Mouse (Mus musculus) gastrocnemius, postnatal 10 days (tissue): ENCODE data around the gene Hist1h2bf. TPM values are rescaled to one million over a fixed set of nuclear protein-coding genes. Genes with fewer than 3 reads are reported as not detected.
A peak's percentile ranks its signal among the peaks of the same experiment; 100 is the strongest.

Experiments used
- DNase-seq: peaks from one replicate; pipeline ENCODE4 v3.0.0; 2021; ENCODE audit warnings: mixed read lengths
- microRNA-seq, 2 experiments: library from miRNA; unstranded; fragments of <30 nt; microRNA quantifications; one replicate each; pipeline ENCODE4 v1.2.0; 2021
- total RNA-seq, 2 experiments: library from RNA; stranded (reverse); gene quantifications; 2 replicates each; pipeline ENCODE4 v1.2.3; 2021

Gene Hist1h2bf
- total RNA-seq, 2 experiments from 2014 or later, result 121 to 140 TPM

GRCm38 (mm10) chr13:23529005-23529404 lies 45.0 kb downstream of the Hist1h2bf start:
- no peak for DNase-seq

- DNase-seq, result peak; percentile 87
Measured at GRCm38 (mm10) chr13:23526312-23526711, 47.7 kb downstream of the Hist1h2bf start.

- DNase-seq, result no peak
Measured at GRCm38 (mm10) chr13:23525901-23526300, 48.1 kb downstream of the Hist1h2bf start.

- peak; percentile 76 for DNase-seq
Measured at GRCm38 (mm10) chr13:23524654-23525053, 49.3 kb downstream of the Hist1h2bf start.

- no peak for DNase-seq
Measured at GRCm38 (mm10) chr13:23523976-23524375, 50.0 kb downstream of the Hist1h2bf start.

Small RNA genes lying within 50 kb of the gene (microRNA-seq; reads per million reads assigned to microRNA genes)
- gene Gm44297, result 0 reads per million in 2 experiments
- gene Gm44359, result 0 reads per million in 2 experiments
- 0 reads per million in 2 experiments for gene Gm44394

Other genes starting within 250 kb of the Hist1h2bf start
- 10 to 100 TPM; 13.2 to 20.8 TPM for gene Zfp322a, start 205.0 kb downstream of the Hist1h2bf start, total RNA-seq
- 1 to 10 TPM; 4.8 to 5.3 TPM for gene Abt1, start 150.3 kb downstream of the Hist1h2bf start, total RNA-seq
- not detected for gene Btn1a1, start 108.3 kb downstream of the Hist1h2bf start, total RNA-seq
- under 1 TPM in 1 of 2 experiments, not detected in 1; 0.11 TPM for gene Btn2a2, start 85.3 kb downstream of the Hist1h2bf start, total RNA-seq
- 100 to 1,000 TPM; 473 to 507 TPM for gene Hist1h4h, start 43.1 kb downstream of the Hist1h2bf start, total RNA-seq
- 100 to 1,000 TPM; 189 to 190 TPM for gene Hist1h2af, start 40.3 kb downstream of the Hist1h2bf start, total RNA-seq
- 10 to 100 TPM; 58.4 to 59.9 TPM for gene Hist1h3g, start 38.8 kb downstream of the Hist1h2bf start, total RNA-seq
- 10 to 100 TPM; 11.8 to 13.3 TPM for gene Hist1h2bh, start 30.8 kb downstream of the Hist1h2bf start, total RNA-seq
- gene Hist1h3f, start 30.1 kb downstream of the Hist1h2bf start, total RNA-seq, result 10 to 100 TPM; 53.8 to 66.7 TPM
- gene Hist1h4f, start 22.5 kb downstream of the Hist1h2bf start, total RNA-seq, result 100 to 1,000 TPM; 285 to 328 TPM
- gene Hist1h1d, start 20.9 kb downstream of the Hist1h2bf start, total RNA-seq, result 10 to 100 TPM; 17.8 to 19.5 TPM
- gene Hist1h3e, start 11.8 kb downstream of the Hist1h2bf start, total RNA-seq, result 100 to 1,000 TPM; 121 to 135 TPM
- gene Hist1h2ae, start 3.0 kb downstream of the Hist1h2bf start, total RNA-seq, result 10 to 100 TPM; 34.2 to 37.9 TPM
- gene Hist1h2bg, start 2.8 kb downstream of the Hist1h2bf start, total RNA-seq, result 100 to 1,000 TPM; 245 to 257 TPM
- gene Hist1h2ad, start 185 bp upstream of the Hist1h2bf start, total RNA-seq, result 10 to 100 TPM; 16.0 to 20.6 TPM
- gene Hist1h3d, start 1.6 kb upstream of the Hist1h2bf start, total RNA-seq, result 10 to 100 TPM; 25.8 to 30.6 TPM
- gene Hist1h4d, start 7.4 kb upstream of the Hist1h2bf start, total RNA-seq, result 100 to 1,000 TPM; 165 to 171 TPM
- 10 to 100 TPM; 36.6 to 38.0 TPM for gene Hist1h2be, start 46.9 kb upstream of the Hist1h2bf start, total RNA-seq
- gene Hist1h1e, start 48.4 kb upstream of the Hist1h2bf start, total RNA-seq, result 100 to 1,000 TPM; 182 to 186 TPM
- gene Hist1h2ac, start 109.8 kb upstream of the Hist1h2bf start, total RNA-seq, result 1 to 10 TPM; 6.3 to 6.7 TPM
- gene Hist1h2bc, start 110.0 kb upstream of the Hist1h2bf start, total RNA-seq, result 10 to 100 TPM; 87.0 to 92.4 TPM
- gene Hist1h1t, start 121.6 kb upstream of the Hist1h2bf start, total RNA-seq, result under 1 TPM; 0.59 to 0.63 TPM
- 100 to 1,000 TPM; 153 to 157 TPM for gene Hist1h4c, start 124.3 kb upstream of the Hist1h2bf start, total RNA-seq
- 1 to 10 TPM; 8.1 to 9.5 TPM for gene Hfe, start 136.7 kb upstream of the Hist1h2bf start, total RNA-seq
- 100 to 1,000 TPM; 361 to 459 TPM for gene Hist1h1c, start 164.6 kb upstream of the Hist1h2bf start, total RNA-seq
- 10 to 100 TPM; 86.2 to 86.5 TPM for gene Hist1h3c, start 171.4 kb upstream of the Hist1h2bf start, total RNA-seq
- 100 to 1,000 TPM; 106 to 125 TPM for gene Hist1h2bb, start 172.5 kb upstream of the Hist1h2bf start, total RNA-seq
- gene Hist1h2ab, start 176.9 kb upstream of the Hist1h2bf start, total RNA-seq, result 100 to 1,000 TPM; 187 to 217 TPM
- 100 to 1,000 TPM; 213 to 261 TPM for gene Hist1h3b, start 178.1 kb upstream of the Hist1h2bf start, total RNA-seq
- gene Hist1h4b, start 182.8 kb upstream of the Hist1h2bf start, total RNA-seq, result 100 to 1,000 TPM; 131 to 149 TPM
- gene Hist1h4a, start 187.0 kb upstream of the Hist1h2bf start, total RNA-seq, result 100 to 1,000 TPM; 140 to 160 TPM
- 100 to 1,000 TPM; 159 to 176 TPM for gene Hist1h3a, start 188.2 kb upstream of the Hist1h2bf start, total RNA-seq
- 100 to 1,000 TPM; 124 to 147 TPM for gene Hist1h1a, start 189.5 kb upstream of the Hist1h2bf start, total RNA-seq
- not detected for gene Trim38, start 195.7 kb upstream of the Hist1h2bf start, total RNA-seq
- gene Slc17a2, start 232.8 kb upstream of the Hist1h2bf start, total RNA-seq, result under 1 TPM in 1 of 2 experiments, not detected in 1; 0.11 TPM